Mouse (Mus musculus) brain, embryonic 14.5 days (tissue): ENCODE data around the gene C1ql1.

ENCODE experiments used
- CTCF ChIP-seq: fragments of 200-500 bp; IDR thresholded peaks from 2 replicates; pipeline ENCODE4 v1.5.1; 2012; ENCODE audit warnings: inconsistent platforms, mild to moderate bottlenecking, moderate library complexity, borderline replicate concordance; ENCODE audit not compliant: insufficient read depth, insufficient read length; ENCODE audit errors: extremely low read depth
- POLR2A ChIP-seq: fragments of 200-500 bp; IDR thresholded peaks from 2 replicates; pipeline ENCODE4 v1.6.1; 2012; ENCODE audit warnings: mild to moderate bottlenecking, inconsistent platforms, borderline replicate concordance; ENCODE audit not compliant: poor library complexity, insufficient read depth, insufficient read length, severe bottlenecking; ENCODE audit errors: extremely low read depth

DNA sequence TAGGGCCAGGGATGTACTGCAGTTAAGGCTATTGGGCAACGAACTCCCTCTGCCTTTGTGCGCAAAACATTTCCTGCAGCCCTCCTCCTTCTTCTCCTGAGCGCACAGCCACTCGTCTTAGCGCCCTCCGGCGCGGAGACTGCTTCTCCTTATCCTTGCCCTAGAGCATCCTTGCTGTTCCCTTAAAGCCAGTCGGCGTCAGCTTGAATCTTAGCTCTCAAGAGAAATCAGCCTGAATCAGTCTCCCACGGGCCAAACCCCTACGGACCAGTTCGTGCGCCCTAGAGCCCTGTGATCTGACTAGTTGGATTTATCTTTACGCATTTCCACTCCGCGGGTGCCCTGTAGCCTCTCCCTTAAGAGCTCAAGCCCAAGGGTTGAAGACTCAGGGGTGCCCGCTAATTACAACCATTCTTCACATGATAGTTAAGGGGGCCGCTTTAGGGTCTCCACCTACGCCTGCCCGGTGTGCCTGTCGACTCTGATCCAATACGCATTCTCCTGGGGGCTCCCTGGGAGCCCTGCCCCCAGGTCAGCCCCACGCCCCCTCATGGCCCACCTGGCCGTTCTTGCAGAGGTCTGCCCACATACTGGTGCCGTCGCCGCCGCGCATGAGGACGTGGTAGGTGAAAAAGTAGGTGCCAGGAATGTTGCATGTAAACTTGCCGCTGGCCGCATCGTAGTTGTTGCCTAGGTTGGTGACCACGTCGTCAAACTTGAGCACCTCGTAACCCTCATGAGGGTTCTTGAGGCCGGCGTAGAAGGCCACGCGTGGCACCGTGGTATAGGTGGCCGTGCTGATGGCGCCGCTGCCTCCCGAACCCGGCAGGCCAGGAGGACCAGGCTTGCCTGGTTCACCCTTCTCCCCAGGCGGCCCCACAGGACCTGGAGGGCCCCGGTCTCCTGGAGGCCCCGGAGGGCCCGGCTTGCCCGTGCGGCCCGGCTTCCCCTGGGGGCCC, 903 bp downstream of the C1ql1 start:
- TF ChIP-seq POLR2A, result no peak
- TF ChIP-seq CTCF, result no peak
